Mouse (Mus musculus) liver, embryonic 13.5 days (tissue): ENCODE measurements around the gene Pde9a. TPM values are rescaled to one million over a fixed set of nuclear protein-coding genes. Genes with fewer than 3 reads are reported as not detected.
A peak's percentile ranks its signal among the peaks of the same experiment; 100 is the strongest.

Experiments used
- ATAC-seq: fragments of 200-750 bp; cut with Nextera tagmentation; 2 replicates; pipeline ENCODE4 v1.8.0; 2017; ENCODE audit warnings: low read depth, mild to moderate bottlenecking, moderate number of reproducible peaks, moderate library complexity
- DNase-seq: peaks from one replicate; pipeline ENCODE4 v3.0.0; 2022
- H3K27ac ChIP-seq: fragments of 300-500 bp; sonication (generic); 2 replicates; pipeline ENCODE4 v1.5.1; 2015; ENCODE audit warnings: moderate library complexity, mild to moderate bottlenecking, inconsistent platforms
- H3K27me3 ChIP-seq: fragments of 300-500 bp; sonication (generic); 2 replicates; pipeline ENCODE4 v1.6.1; 2015; ENCODE audit warnings: mild to moderate bottlenecking, inconsistent platforms
- H3K36me3 ChIP-seq: fragments of 300-500 bp; sonication (generic); 2 replicates; pipeline ENCODE4 v1.6.1; 2015; ENCODE audit warnings: mild to moderate bottlenecking, inconsistent platforms
- H3K4me1 ChIP-seq: fragments of 300-500 bp; sonication (generic); replicated peaks from 2 replicates; pipeline ENCODE4 v1.6.1; 2015; ENCODE audit warnings: inconsistent platforms
- H3K4me2 ChIP-seq: fragments of 300-500 bp; sonication (generic); 2 replicates; pipeline ENCODE4 v1.6.1; 2015; ENCODE audit warnings: inconsistent platforms, mild to moderate bottlenecking, moderate library complexity
- H3K4me3 ChIP-seq: fragments of 300-500 bp; sonication (generic); replicated peaks from 2 replicates; pipeline ENCODE4 v1.5.1; 2015; ENCODE audit warnings: mild to moderate bottlenecking, inconsistent platforms
- H3K9ac ChIP-seq: fragments of 300-500 bp; sonication (generic); 2 replicates; pipeline ENCODE4 v1.6.1; 2015; ENCODE audit warnings: mild to moderate bottlenecking, inconsistent platforms
- H3K9me3 ChIP-seq: fragments of 300-500 bp; sonication (generic); replicated peaks from 2 replicates; pipeline ENCODE4 v1.6.1; 2016; ENCODE audit warnings: inconsistent platforms
- WGBS: fragments of 180-500 bp; shearing (Covaris S2); methylation state at CpG from one replicate; pipeline ENCODE4 v1.1.7; 2015; ENCODE audit not compliant: insufficient replicate concordance; 5-methylcytosine and 5-hydroxymethylcytosine counted together
- polyA plus RNA-seq: library from polyadenylated mRNA; unstranded; fragments of >200 nt; fragmentation: Nextera tagmentation; extraction: Ambion mirVana; gene quantifications from 2 replicates; pipeline ENCODE4 v1.2.1, GENCODE M21; 2015

Gene Pde9a
- polyA plus RNA-seq, 1 experiment from 2014 or later = 3.9 TPM

DNA sequence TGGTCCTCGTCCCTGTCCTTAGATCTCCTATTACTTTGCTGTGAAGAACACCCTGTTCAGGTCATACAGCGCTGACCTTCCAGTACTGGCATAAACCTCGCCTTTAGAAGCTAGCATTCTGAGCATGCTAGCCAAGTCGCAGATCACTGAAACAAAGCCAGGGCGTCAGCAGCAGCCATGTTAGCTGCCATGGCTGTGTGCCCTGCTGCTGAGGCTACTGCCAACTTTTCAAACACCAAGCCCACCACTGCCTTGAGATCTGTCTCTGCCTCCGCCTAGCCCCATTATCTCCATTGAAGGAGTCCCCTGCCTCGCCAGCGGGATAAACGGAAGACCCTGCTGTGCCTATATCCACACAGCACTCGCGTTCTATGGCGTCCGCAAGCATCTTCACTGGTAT lies 25.4 kb upstream of the Pde9a start:
- Histone ChIP-seq H3K27ac (no peak overlapping the region), H3K9me3 (no peaks in the 10 kb centered on the region), H3K4me3 (no peak overlapping the region), H3K4me2 (no peak overlapping the region), H3K9ac (no peak overlapping the region), H3K27me3 (no peaks in the 10 kb centered on the region), H3K36me3 (no peaks in the 10 kb centered on the region), H3K4me1 (no peaks in the 10 kb centered on the region)
- DNase-seq = no peak
- 68% methylated on average over 13 of the region's 13 CpGs for WGBS
- no peak for ATAC-seq

DNA sequence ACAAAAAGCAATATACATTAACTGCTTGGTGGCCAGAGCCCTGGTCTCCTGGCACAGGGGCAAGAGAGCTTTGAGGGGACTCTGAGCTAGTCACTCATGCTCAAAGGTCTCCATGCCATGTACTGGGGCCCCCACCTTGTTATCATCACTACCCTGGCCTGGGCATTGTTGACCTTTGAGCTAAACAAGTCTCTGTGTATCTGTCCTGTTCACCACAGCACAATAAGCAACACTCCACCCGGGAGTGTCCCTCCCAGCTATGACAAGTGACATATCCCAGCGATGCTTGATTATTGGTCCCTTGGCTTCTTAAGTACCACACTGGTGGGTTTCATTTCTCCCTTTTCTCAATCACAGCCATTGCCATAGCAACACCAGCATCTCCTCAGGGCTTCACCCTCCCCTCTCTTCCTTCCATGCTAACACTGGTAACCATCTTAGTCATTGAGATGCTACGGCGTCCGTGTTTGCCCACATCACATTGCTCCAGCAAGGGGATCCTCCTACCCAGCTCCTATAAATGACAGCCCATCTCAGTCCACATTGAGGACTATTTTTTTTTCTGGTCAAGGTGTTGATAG lies 20.3 kb upstream of the Pde9a start:
- 68% methylated on average over 5 of the region's 5 CpGs for WGBS
- Histone ChIP-seq H3K4me2 (no peak overlapping the region), H3K4me1 (no peaks in the 10 kb centered on the region; the same call in 1 of the 2 replicates), H3K27me3 (no peaks in the 10 kb centered on the region), H3K36me3 (no peaks in the 10 kb centered on the region), H3K4me3 (no peak overlapping the region), H3K27ac (no peak overlapping the region), H3K9ac (no peak overlapping the region), H3K9me3 (no peaks in the 10 kb centered on the region)
- ATAC-seq (no peak), DNase-seq (no peak)

DNA sequence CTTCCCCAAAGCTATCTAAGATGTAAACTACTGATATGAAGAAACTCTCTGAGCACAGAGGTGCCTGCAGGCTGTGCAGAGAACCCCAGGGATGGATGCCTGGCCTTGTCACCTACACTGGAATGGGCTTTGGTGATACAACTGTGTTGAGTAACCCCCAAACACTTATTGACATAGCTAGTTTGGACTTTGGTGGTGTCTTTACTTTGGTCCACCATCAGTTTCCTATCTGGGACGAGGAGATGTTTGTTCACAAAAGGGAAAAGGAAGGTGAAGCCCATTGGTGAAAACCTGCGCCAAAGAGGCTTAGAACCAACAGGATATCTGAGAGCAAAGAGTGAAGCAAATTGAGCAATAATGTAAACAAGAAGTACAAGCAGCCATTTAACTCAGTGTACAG lies 15.8 kb upstream of the Pde9a start:
- no peaks in the 10 kb centered on the region; the same call in 1 of the 2 replicates for H3K4me1 ChIP-seq
- no peaks in the 10 kb centered on the region for H3K9me3 ChIP-seq
- H3K4me2 ChIP-seq = no peak overlapping the region
- no peak overlapping the region for H3K9ac ChIP-seq
- WGBS = 38% methylated on average over 2 of the region's 2 CpGs
- no peaks in the 10 kb centered on the region for H3K27me3 ChIP-seq
- no peak for DNase-seq
- H3K4me3 ChIP-seq = no peak overlapping the region
- peak; percentile 70 for ATAC-seq
- no peaks in the 10 kb centered on the region for H3K36me3 ChIP-seq
- peak overlapping the region; percentile 16 for H3K27ac ChIP-seq

DNA sequence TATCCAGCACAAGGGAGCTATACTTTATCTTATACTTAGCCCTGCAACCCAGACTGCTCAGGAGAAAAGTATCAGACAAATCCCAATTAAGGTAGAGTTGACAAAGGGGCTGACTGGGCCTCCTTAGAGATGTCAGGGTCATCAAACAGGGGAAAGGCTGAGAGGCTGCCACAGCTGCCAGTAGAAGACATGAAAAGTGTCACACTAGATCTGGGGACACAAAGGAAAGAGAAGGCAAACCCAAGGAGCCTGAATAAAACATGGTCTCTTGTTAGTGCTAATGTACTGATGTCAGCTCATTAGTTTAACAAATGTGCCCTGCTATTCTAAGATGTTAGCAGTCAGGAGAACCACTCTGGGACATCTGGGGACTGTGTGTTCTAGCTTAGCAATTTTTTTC lies 15.1 kb upstream of the Pde9a start:
- DNase-seq = no peak
- Histone ChIP-seq H3K9ac (no peak overlapping the region), H3K27ac (no peak overlapping the region; the same call in 1 of the 2 replicates), H3K27me3 (no peaks in the 10 kb centered on the region), H3K4me1 (no peaks in the 10 kb centered on the region; the same call in 1 of the 2 replicates), H3K9me3 (no peaks in the 10 kb centered on the region), H3K36me3 (no peaks in the 10 kb centered on the region), H3K4me2 (no peak overlapping the region), H3K4me3 (no peak overlapping the region)
- no peak for ATAC-seq

DNA sequence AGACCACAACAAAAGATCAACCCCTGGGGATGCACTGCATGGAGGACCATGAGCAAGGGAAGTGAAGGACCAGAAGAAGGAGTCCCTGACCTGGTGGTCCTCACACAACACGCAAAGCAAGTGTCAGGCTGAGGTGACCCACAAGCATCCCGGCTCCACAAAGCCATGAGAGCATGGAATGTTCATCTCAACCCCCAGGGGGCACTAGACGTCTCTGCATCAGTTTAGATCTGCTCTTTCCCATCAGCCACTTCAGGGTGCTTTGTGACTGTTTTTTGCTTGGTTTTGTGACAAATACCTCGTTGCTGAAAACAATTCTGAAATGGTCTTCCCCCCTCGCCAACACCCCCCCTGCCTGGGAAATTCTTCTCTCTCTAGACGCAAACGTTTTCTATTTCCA lies 8.0 kb upstream of the Pde9a start:
- ATAC-seq = no peak
- DNase-seq = no peak
- 17% methylated on average over 7 of the region's 7 CpGs for WGBS

DNA sequence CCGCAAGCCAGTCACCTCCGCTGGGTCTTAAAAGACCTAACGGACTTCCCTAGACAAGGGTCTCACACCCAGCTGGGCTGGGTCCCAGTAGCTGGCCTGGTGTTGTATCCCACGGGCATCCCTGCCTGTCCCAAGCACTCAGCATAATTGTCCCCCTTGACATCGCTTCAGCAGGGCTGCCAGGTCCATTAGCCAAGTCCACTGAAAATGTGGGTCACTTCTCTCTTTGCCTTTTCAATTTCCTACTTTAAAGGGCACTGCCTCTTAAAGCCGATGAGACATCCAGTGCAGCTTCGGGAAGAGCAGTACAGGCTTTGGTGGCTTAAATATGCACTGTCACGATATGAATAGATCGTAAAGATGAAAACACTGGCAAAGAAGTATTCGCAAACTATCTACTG lies 7.6 kb upstream of the Pde9a start:
- Histone ChIP-seq H3K4me2 (no peak overlapping the region), H3K9me3 (no peaks in the 10 kb centered on the region), H3K36me3 (no peaks in the 10 kb centered on the region), H3K9ac (no peak overlapping the region), H3K27me3 (no peaks in the 10 kb centered on the region), H3K27ac (no peak overlapping the region), H3K4me1 (peaks cover 6% of the 10 kb centered on the region; the same call in 1 of the 2 replicates), H3K4me3 (no peak overlapping the region)
- ATAC-seq (no peak), DNase-seq (no peak)
- WGBS = 67% methylated on average over 10 of the region's 10 CpGs

More for the DNA sequence above, 8.0 kb upstream of the Pde9a start:
- no peak overlapping the region for H3K4me3 ChIP-seq
- H3K4me2 ChIP-seq = no peak overlapping the region
- H3K36me3 ChIP-seq = no peaks in the 10 kb centered on the region
- H3K9me3 ChIP-seq = no peaks in the 10 kb centered on the region
- no peak overlapping the region for H3K27ac ChIP-seq
- H3K27me3 ChIP-seq = no peaks in the 10 kb centered on the region
- H3K9ac ChIP-seq = no peak overlapping the region
- peaks cover 6% of the 10 kb centered on the region; the same call in 1 of the 2 replicates for H3K4me1 ChIP-seq

DNA sequence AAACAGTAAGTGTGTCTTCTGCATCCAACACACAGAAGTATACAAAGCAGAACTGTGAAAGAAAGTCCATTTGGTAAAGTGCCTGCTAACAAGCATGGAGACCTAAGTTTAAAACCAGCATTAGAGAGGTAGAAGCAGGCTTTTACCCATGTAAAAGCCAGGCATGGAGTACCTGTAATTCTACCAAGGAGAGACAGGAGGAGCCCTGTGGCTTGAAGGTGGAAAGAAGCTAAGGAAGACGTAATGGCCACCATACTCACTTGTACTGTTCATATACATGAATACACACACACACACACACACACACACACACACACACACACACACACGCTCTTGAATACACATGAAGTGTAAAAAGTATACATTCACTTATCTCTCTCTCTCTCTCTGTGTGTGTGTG lies 6.9 kb upstream of the Pde9a start:
- H3K27me3 ChIP-seq = no peaks in the 10 kb centered on the region
- H3K36me3 ChIP-seq = no peaks in the 10 kb centered on the region
- WGBS = 60% methylated on average over 2 of the region's 2 CpGs
- H3K4me3 ChIP-seq = no peak overlapping the region
- peaks cover 6% of the 10 kb centered on the region; the same call in 1 of the 2 replicates for H3K4me1 ChIP-seq
- ATAC-seq = no peak
- no peak for DNase-seq
- no peak overlapping the region for H3K9ac ChIP-seq
- H3K4me2 ChIP-seq = no peak overlapping the region
- H3K27ac ChIP-seq = no peak overlapping the region
- no peaks in the 10 kb centered on the region for H3K9me3 ChIP-seq

DNA sequence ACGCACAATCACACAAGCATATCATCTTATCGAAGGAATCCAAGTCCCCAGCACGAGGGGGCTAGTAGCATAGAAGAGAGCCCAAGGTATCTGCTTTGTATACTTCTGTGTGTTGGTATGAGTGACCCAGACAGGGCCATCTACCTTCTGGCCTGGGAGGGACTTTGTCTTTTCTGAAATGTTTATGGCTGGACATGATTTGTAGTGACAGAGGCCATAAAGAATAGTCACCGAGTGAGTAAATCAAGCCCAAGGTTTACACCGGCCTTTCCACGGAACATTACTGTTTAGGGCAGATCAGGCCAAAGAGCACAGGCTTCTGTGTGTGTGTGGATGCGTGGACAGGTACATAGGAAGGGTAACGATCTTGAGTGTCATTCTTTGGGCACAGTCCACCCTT lies 6.1 kb upstream of the Pde9a start:
- H3K9ac ChIP-seq = no peak overlapping the region
- no peak for ATAC-seq
- peaks cover 6% of the 10 kb centered on the region for H3K4me1 ChIP-seq
- no peak overlapping the region for H3K4me2 ChIP-seq
- H3K27ac ChIP-seq = no peak overlapping the region
- no peak overlapping the region for H3K4me3 ChIP-seq
- H3K27me3 ChIP-seq = peaks cover 7% of the 10 kb centered on the region
- no peaks in the 10 kb centered on the region for H3K36me3 ChIP-seq
- H3K9me3 ChIP-seq = no peaks in the 10 kb centered on the region
- DNase-seq = no peak
- 63% methylated on average over 8 of the region's 8 CpGs for WGBS

DNA sequence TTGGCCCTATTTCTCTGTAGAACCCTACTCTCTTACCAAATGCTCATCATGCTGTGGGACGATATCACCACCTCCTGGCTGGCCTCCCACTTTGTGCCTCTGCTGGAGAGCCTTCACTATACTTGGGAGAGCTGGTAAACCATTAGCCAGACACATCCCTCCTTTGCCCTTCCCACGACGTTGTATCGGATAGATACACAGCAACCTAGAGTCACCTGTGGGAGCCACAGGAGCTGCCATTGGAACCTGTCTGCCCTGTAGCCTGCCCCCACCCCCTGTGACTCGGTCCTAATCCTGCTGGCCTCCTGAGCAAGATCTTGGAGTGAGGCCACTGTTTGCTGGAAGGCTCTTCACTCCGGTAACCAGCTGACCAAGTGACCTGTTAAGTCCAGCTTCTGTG lies 2.7 kb upstream of the Pde9a start:
- no peak for DNase-seq
- Histone ChIP-seq H3K4me3 (no peak overlapping the region), H3K27ac (no peak overlapping the region), H3K9ac (no peak overlapping the region), H3K9me3 (no peaks in the 10 kb centered on the region), H3K27me3 (peaks cover 42% of the 10 kb centered on the region), H3K36me3 (no peaks in the 10 kb centered on the region), H3K4me2 (no peak overlapping the region), H3K4me1 (peaks cover 14% of the 10 kb centered on the region)
- ATAC-seq = peak; percentile 33; the same call in 1 of the 2 replicates
- 57% methylated on average over 6 of the region's 6 CpGs for WGBS

DNA sequence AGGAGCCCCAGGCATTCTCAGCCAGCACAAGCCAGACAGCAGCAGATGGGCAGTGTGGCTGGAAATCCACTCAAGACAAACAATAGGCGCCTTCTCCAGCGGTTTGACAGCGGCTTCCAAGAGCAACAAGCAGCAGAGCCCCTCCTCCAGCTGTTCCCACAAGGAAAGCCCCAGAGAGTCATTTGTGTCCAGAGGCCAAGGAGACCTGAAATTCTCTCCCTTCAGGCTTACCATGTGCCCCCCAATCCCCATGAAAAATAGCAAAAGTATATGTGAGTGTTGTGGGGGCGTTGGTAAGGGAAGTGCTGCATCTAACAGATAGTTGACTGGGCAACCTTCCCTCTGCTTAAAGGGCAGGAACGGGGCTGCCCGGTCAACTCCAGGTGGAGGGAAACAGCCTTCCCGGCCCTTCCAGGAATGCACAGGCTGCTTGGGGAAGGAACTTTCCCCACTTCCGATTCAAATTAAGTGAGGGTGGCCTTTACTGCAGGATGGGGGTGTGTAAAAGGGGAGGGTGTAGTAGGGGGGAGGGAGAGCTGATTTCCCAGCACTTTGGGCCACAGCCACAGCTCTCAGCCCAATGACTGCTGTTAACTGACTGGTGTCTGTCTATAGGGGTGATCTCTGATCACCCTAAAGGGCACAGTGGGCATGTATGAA lies 912 bp upstream of the Pde9a start:
- WGBS = 11% methylated on average over 8 of the region's 8 CpGs
- Histone ChIP-seq H3K27me3 (peaks cover 45% of the 10 kb centered on the region), H3K9me3 (no peaks in the 10 kb centered on the region), H3K9ac (no peak overlapping the region), H3K36me3 (no peaks in the 10 kb centered on the region), H3K4me2 (no peak overlapping the region), H3K4me1 (peaks cover 16% of the 10 kb centered on the region), H3K4me3 (no peak overlapping the region), H3K27ac (no peak overlapping the region; the same call in 1 of the 2 replicates)
- DNase-seq (no peak), ATAC-seq (no peak)

DNA sequence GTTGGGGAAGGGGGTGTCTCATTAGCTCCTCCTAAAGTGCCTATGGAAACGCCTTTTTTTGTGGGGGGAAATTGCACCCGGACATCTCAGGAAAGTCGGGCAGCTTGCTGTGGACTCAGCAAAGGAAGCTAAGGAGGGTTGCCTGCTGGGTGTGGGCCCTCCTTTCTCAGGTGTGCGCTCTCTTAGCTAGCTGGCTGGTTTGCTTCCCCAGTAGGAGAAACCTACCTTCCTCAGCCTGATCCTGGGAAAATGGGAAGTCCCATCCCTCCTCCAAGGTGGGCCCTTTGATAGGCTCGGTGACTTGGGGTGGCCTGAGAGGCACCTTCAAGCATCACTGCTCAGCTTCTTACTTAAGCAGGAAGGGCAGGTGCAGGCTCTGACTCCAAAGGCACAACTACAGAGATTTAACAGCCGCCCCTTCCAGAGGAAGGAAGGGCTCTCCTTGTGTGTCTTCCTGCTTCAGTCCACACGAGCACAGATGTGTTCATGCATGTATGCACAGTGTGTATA lies 811 bp downstream of the Pde9a start:
- peak overlapping the region; percentile 57 for H3K4me3 ChIP-seq
- H3K36me3 ChIP-seq = no peaks in the 10 kb centered on the region
- H3K27me3 ChIP-seq = peaks cover 45% of the 10 kb centered on the region
- no peaks in the 10 kb centered on the region for H3K9me3 ChIP-seq
- peak overlapping the region; percentile 62; the same call in 1 of the 2 replicates for H3K9ac ChIP-seq
- WGBS = 11% methylated on average over 7 of the region's 7 CpGs
- H3K27ac ChIP-seq = no peak overlapping the region
- ATAC-seq (no peak), DNase-seq (no peak)
- peak overlapping the region; percentile 68 for H3K4me2 ChIP-seq
- peaks cover 9% of the 10 kb centered on the region; the same call in 1 of the 2 replicates for H3K4me1 ChIP-seq
